Mouse (Mus musculus) liver, postnatal 0 days (tissue): Measurements from ENCODE around the gene Dnm1.

Experiments
- CTCF ChIP-seq: sonication (generic); IDR thresholded peaks from 2 replicates; pipeline ENCODE4 v1.5.1; 2016; ENCODE audit warnings: antibody characterized with exemption, low read depth
- EP300 ChIP-seq: IDR thresholded peaks from 2 replicates; pipeline ENCODE4 v1.6.1; 2016; ENCODE audit warnings: antibody characterized with exemption, low read depth, mild to moderate bottlenecking

GRCm38 (mm10) chr2:32307941-32308760 is 45.0 kb downstream of the Dnm1 start:
- TF ChIP-seq CTCF (peak; percentile 87), EP300 (no peak)
